Mouse (Mus musculus) c-Kit-positive CD71-negative TER-119-negative erythroid progenitor cells, embryonic 14.5 days (primary cell): ENCODE data around the gene Ghr.

Experiments used
- DNase-seq: peaks from one replicate; pipeline ENCODE4 v3.0.0-alpha.2; 2013; ENCODE audit warnings: low read depth

Gene Ghr

DNA sequence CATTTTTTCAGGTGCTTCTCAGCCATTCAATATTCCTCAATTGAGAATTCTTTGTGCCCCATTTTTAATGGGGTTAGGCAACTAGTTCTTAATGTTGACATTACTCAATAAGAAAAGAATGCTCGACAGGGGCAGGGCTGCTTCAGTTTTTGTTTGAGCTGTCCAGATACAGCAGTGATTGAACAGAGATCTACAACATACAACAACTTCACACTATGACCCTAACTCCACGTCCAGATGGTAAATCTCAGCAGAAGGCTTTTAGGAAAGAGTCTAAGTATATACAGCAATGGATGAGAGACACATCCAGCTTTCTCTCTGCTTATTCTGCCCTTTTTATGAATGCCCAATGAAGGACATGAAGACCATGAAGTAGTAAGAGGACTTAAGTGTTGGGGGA, 199.5 kb downstream of the Ghr start:
- DNase-seq: no peak

DNA sequence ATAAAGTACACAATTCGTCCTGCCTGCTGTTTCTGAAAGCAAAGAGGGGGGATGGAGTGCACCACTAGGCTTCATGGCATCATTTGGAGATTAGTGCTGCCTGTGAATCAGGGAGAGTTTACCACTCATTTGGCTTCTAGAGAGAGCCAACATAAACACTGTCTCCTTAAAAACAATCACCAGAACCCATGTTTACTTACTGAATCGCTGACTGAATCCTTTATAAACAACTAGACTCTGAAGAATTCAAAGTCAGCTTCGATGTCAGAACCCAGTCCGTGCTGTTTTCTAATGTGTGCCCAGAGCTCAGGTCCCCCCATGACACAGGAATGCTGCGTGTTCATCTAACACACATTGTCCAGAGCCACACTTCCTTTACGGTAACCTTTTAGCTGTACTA, 201.9 kb downstream of the Ghr start:
- no peak for DNase-seq

DNA sequence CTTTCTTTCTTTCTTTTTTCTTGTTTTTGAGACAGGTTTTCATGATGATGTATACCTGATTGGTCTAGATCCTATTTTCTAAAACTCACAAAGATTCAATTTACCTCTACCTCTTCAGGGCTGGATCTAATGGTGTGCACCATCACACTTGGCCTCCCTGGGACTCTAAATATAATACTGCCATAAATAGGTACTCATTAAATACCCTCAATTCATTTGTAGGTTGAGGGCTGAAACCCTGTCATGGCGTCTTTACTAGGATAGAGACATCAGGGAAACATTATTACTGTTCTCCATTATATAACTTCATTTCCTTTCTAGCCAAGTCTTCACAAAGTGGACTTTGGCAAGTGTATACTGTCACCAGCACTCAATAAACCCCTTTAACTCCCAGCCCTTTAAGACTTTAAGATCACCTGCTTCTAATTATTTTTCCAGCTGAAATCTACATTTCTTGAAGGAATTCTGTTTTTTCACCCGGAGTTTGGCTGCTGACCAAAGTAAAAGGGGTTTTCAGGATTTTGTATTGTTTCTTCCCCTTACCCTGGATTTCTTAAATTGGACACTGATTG, 214.9 kb downstream of the Ghr start:
- DNase-seq: no peak

DNA sequence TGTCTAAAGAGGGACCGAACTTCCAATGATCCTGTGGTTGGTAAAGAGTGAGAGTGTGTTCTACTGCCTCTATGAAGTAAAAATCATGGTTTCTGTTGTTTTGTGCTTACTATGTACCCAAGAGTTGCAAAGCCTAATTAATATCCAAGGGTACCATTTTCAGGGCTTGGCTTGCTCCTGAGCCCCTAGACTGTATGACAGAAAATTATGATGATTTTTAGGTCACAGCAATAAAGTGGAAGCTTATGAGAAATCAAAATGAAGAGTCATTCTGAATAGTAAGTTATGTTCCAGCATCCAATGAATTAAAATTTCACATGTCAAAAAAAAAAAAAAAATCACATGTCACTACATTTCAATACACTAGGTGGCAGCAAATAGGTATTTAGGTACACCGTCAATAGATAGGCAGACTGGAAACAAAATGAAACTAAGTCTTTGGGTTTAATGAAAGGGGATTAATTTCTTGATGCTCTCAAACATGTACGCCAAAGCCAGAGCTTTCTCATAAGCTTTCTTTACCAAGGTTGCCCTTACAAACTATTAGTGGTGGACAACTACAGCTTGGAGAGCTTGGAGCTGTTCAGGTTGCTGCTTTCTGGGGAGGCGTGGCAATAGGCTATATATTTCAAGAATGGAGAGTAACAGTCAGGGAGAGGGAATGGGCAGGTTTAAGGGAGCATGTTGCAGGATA, 227.1 kb downstream of the Ghr start:
- DNase-seq: peak; percentile 7

DNA sequence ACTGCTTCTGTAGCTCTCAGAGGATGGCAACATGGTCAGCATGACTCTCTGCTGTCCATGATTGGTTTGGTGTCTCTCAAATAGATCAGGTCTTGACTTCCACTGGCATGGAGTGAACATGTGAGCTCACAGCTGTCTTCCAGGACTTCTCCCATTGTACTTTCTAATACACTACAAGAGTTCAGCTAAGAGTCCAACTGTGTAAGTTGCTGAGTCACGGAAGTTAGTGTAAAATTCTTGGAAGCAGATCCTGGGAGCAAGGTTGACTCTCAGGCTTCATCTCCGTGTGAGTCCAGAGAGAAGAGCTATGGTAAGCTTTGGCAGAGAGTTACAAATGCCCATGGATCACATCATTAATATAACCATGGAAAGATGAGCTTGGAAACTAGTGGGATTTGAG, 229.6 kb downstream of the Ghr start:
- DNase-seq: no peak

DNA sequence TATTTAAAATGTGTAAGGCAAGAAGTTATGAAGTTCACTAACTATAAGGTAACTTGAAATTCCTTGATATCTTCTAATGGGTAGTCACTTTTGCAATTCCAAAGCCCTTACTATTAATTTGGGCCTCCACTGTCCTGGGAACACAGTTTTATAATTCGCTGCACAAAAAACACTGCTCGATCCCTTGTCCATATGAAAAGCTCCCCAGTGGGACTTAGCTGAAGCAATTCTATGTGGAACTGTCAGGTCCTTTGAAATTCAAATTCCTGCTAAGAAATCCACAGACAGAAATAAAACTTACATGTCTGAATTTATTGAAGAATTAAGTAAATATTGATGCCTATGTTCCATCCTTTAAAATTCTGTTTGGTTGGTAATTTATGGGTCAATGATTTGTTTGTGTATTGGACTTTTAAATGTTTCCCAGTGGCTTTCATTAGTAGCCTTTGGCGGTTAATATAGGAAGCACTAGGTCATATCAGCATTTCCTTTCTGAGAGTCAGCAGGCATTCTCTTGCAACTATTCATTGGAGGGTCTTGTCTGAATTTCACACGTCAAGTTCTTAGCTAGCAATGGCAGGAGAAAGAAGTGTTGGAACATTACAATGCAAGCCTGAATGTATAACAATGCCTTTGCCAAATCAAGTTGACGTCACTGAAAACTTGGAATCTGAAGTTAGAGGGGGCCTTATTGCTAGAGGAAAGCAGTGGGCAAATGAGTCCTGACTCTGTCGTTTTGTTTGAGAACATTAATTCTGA, 233.8 kb downstream of the Ghr start:
- DNase-seq: no peak

DNA sequence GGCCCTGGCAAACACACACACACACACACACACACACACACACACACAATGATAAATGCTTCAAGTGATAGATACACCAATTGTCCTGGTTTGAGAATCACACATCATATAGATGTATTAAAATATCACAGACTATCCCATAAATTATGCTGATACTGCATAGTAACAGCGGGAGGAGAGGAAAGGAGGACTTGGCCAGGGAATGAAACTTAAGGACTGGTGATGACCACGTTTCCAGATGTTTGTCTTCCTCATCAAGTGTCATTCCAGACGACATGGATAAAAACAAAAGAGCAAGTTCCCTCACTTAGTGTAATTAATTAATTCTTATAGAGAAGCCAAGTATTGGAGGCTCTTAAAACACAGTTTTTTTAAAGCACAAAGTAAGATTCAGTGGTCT, 236.6 kb downstream of the Ghr start:
- DNase-seq: no peak

DNA sequence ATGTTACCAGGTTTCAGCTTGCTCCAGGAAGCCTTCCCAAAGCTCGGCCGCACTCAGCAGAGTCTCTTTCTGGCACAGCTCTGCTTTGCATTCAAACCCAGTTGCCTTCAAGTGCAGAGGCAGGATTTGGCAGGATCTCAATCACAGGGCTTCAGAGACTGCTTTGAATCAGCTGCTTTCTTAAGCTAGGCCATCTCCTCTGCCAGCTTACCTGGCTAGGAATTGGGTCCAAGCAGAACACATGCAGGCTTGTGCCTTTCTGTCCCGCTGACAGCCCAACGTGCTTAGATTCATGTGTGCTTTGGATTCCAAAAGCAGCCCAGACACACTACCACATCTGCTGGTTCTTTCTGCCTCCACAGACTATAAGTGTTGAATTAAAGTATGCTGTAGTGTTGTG, 238.7 kb downstream of the Ghr start:
- DNase-seq: no peak

DNA sequence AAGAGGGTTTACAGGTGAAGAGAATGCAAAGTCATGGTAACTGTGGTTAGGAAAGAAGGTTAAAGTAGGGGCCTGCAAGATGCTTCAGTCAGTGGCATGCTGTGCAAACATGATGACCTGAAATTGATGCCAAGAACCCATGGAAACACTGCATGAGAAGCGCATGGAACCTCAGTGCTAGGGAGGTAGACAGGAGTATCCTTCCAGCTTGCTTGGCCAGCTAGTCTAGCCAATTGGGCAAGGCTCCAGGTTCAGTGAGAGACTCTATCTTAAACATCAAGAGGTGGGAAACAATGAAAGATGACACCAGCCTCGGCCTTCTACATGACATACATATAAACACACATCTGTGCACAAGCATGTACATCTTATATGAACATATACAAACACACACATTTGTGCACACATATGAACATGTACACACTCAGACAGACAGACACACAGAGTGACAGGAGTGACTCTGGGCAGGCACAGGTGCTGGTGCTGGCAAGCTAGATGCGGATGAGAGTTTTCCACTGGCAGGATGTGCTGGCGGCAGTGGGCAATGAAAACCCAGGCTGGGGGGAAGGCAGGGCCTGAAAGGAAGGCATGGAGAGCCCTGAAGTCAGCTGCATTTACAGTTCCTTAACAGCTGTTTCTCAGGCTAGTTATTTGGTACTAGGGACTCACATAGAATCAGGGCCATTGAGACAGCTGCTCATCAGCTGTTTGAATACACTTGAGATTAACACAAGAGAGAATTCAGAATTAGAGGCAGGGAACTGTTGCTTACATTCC, 241.3 kb downstream of the Ghr start:
- DNase-seq: no peak

DNA sequence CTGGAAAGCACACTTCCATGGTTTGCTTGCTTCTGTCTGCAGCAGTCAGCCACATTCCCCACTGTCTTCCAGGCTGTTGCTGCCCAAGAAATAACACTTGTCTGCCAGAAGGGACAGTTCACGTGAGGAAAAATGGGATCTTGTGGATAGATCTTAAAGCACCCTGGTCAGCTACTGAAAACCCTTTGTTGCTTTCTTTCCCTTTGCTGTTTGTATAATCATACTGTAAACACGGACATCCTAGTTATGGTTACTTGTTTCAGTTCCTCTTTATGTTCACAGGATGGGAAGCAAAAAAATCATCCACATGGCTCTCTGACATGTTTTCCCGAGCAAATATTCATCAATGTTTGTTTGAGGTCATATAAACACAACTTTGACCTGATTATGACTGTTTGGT, 243.4 kb downstream of the Ghr start:
- no peak for DNase-seq

DNA sequence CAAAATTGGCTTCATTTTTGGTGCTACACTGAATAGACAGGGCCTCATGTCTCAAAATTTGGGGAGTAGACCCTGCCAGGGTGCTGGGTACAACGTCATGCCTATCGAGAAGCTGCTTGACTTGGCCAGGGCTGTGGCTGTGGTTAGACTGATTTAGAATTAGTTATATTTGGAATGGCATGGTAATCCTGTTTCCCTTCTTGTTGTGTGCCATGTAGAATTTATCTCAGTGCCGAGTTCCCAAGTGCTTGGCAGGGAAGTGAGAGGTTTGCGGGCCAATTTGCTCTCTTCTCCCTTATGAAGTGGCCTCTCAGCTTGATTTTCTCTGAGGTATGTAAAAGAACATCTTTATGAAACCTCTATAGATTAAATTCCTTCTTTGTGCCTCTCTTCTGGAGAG, 250.8 kb downstream of the Ghr start:
- DNase-seq: no peak

DNA sequence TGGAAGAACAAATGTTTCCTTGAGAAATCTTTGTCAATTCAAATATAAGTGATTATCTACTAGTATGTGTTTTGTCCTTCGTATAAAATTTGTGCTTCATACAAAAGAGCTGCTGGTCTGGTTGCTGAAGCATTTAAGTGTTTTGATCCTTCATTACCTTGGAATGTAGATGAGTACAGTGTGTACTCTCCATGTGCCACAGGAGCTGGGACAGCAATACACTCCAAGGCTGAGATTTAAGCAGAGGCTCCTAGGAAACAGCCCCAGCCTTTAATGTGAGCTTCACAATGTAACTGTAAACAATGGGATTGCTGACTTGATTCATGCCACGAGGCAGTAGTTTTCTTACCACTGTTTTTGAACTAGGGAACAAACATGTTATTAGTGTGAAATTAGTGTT, 251.5 kb downstream of the Ghr start:
- no peak for DNase-seq

DNA sequence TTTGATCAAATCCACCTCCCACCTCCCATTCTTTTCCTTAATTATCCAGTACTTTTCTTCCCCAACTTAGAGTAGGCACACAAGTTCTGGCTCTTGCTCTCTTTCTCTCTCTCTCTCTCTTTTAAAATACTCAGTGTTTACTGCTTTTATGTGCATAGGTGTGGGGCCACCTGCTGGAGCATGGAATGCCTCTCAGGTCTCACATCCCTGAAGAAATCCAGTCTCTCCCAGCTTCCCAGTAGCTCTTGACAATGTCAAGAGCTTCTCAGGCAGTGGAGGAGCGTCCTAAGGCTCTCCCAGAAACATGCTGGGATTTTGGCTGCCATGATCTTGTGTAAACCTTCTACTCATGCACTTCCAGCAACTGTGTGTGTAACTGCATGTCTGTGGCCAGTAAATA, 253.0 kb downstream of the Ghr start:
- DNase-seq: no peak

DNA sequence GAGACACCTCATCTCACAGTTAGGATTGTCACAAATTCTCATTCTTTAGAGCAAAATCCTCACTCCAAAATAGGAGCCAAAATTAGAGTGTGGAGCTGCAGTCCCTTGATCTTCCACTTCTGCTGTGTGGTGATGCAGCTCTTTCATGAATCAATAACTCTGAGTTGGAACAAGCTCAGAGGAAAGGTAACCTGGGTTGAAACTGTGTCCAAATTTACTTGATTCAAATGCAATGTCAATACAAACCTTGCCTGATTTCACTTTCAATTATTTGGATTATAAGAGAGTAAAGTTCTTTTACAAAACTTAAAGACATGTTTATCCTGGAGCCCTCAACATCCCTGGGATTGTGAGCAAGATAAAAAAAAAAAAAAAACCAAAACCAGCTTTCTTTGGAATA, 260.3 kb downstream of the Ghr start:
- DNase-seq: no peak

DNA sequence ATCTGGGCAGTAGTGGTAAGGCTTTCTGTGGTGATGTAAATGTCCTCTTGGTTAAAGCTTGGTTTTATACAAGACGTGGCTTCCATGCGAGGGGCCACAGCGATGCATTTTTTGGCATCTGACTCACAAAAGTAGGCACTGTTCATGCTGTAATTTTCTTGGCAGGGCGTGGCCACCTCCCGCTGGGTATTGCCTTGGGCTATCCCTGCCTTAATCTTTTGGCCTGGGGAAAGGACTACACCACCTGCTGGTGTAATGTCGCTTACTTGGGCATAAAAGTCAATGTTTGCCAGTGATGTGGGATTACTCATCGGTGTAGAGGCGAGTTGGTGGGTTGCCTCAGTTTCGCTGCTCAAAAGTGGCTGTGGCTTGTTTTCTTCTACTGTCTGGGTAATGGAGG, 263.4 kb downstream of the Ghr start:
- no peak for DNase-seq

DNA sequence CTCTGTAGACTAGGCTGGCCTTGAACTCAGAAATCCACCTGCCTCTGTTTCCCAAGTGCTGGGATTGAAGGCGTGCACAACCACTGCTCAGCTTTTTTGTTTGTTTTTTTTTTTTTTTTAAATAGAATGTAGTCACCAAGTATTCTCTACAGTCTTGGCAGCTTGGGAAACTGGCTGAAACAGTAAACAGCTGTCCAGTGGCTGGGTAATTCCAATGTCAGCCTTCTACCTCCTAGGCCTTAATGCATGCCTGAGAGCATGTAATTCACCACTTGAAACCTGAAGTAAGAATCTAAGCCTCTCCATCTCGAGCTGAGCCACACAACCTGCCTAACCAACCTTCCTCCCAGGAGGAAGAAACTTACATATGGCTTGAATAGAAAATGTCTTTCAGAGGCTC, 266.7 kb downstream of the Ghr start:
- no peak for DNase-seq

DNA sequence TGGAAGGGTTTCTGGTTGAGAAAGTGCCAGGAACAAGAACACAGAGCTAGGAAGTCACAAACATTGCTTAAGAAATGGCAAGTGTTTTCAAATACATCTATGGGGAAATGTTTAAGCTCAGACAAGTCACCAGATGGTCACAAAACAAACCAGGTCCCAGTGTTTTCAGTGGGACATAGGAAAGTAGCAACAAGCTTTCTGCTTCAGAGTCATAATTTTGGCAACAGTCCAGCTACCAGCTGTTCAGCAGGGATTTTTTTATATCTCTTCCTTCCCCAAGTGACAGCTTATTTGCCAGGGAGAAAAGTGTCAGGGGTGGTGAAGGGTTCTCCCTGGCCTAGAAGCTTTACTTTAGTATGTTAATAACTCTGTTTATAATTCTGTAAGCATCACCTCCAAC, 270.4 kb downstream of the Ghr start:
- DNase-seq: no peak

DNA sequence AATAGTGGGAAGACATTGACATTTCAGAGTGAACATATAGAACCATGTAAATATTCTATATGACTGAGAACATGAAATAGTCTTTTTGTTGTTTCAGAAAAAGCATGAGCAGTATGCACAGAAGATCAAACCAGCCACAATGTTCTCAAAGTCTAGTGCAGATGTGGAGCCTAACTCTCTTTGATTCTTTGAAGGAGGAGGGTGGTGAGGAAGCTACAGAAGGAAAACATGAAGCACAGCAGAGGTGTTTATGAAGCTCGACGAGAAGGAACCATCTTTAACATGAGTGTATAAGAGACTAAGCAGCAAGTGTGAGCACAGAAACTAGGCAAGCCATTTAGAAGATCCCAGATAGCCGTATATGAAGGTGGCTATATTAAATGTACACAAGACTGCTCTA, 273.4 kb downstream of the Ghr start:
- no peak for DNase-seq

DNA sequence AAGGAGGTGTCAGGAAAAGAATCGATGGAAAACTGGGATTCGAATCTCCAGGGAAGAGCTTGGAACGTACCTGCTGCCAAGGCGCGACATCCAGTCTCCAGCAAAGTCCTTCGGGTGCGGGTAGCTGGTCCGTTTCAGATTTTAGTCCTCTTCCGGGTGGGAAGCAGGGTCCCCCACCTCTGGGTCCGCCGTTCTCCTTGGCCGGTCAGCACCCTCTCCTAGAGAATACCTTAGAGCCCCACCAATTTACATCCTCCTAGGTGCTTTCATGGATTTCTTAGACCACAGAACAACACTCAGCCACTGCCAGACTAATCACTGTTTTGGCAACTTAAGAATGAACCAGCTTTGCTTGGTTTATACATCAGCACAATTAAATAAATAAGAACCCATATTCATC, 279.9 kb downstream of the Ghr start, which contains the start of gene Ccdc152:
Ccdc152 (minus strand) TSS at position 101 of the 400 bp plus-strand sequence.
- DNase-seq: no peak

DNA sequence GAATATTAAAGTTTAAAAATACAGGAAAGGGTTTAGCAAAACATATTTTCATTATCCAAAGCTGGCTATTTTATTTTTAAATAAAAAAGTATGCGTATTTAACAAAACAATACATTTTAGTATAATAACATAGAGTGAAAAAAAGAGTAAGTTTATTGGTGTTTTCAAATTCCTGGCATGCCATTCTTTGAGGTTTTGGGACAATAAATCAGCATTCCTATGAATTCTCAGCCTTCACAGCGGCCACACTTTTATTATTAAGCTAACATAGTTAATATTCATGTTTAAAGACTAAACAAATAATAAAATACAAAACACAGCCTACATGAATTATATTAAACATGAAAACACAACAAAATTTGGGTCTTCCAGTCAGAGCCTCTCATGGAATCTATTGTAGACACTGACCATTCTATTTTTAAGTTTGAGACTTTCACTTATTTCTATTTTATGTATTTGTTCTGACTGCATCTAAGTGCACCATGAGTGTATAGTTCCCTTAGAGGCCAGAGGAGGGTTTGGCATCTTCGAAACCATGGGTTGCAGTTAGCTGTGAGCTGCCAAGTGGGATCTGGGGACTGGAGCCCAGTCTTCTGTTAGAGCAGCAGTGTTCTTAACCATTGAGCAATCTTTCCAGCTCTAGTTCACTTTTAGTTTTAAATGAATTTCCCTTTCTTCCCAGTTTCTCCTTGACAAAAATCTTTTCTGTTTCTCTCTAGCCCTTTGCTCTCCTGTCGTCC, 282.8 kb downstream of the Ghr start:
- DNase-seq: no peak

DNA sequence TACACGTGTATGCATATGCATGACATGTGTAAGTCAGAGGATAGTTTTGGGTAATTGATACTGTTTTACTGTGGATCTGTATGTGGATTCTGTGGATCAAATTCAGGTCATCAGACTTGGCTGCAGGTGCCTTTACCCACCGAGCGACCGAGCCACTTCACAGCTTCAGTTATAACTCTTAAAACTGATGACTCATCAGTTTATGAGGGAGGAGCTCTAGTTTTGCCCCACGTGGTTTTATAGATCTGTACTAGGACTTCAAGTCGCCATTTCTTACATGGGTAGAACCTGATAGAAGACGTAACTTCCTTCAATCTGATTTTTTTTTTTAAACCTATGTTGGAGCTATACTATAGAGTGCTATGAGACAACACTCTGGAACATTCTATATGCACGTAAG, 285.7 kb downstream of the Ghr start:
- no peak for DNase-seq

DNA sequence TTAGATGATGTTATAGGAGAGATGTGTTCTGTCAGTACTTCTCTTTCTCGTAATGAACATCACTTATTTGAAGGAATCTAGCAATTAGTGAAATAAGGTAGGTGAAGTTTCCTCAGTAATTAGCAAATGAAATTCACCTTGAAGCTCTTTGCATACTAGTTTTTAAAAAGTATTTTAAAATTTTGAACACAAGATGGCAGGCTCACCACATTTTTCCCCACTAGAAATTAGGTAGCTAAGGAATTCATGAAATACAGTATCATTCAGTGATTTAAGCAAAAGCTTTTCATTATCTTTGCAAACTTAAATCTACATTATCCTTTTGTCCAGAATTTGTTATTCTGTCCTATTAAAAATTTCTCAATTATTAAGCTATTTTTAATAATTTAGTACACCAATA, 287.3 kb downstream of the Ghr start:
- DNase-seq: no peak
